ENCODE assay signal across 8 mouse cellular contexts in the genomic region with DNA sequence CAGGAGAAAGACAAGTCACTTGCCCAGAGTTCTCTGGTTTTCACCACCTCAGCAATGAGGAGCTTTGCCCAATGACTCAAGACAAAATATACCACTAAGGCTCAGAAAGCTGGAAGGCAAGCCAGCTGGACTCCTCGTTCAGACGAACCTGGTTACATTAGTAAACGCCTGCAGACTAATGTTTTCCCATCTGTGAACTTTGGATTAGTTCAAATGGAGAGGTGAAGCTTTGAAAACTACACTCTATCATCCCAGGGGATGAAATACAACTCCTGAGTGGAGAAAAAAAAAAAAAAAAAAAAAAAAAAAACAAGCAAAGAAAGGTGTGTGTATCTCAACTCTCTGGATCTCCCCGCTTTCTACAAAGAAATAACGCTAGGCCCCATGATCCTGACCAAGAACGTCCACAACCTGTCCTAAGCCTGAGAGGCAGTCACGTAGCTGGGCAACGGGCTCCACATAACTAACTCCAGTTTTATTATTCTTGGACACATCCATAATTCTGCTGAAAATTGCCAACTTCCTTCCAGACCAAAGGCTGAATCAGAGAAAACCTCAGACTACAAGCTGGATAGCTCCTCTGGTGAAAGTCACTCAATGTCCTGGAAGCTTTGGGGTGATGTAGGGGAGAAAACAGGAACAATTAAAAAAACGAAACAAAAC. TPM values are rescaled to one million over a fixed set of nuclear protein-coding genes. Genes with fewer than 3 reads are reported as not detected.
DNase-seq lines count a peak whose midpoint lies in the region; ATAC-seq and TF ChIP-seq lines count a peak whose summit lies in the region.

No protein-coding gene starts in this region.

- DNase-seq in lung, embryonic 14.5 days, result peak; percentile 54
- no peak for DNase-seq in lung, postnatal 10 days
- DNase-seq in embryonic facial prominence, embryonic 10.5 days (ENCODE audit: low spot score), result peak; percentile 16
- DNase-seq in MN1 (ENCODE audit: low spot score), result no peak
- no peak for DNase-seq in lung, postnatal 14 days
- no peak for DNase-seq in thymus, postnatal 0 days (ENCODE audit: low spot score)

- H3K36me3 ChIP-seq in lung, embryonic 14.5 days (ENCODE audit: insufficient read depth), result no peaks in the 10 kb centered on the region
- no peaks in the 10 kb centered on the region for H3K36me3 ChIP-seq in embryonic facial prominence, embryonic 10.5 days (replicated peaks)
- no peaks in the 10 kb centered on the region for H3K36me3 ChIP-seq in intestine, postnatal 0 days (ENCODE audit: control insufficient read depth, insufficient read depth)
- H3K36me3 ChIP-seq in neural tube, embryonic 15.5 days, result no peaks in the 10 kb centered on the region

- 27% methylated on average over 9 of the region's 9 CpGs for WGBS in lung, embryonic 14.5 days
- WGBS in embryonic facial prominence, embryonic 10.5 days, result 41% methylated on average over 9 of the region's 9 CpGs
- 42% methylated on average over 9 of the region's 9 CpGs for WGBS in intestine, postnatal 0 days
- 37% methylated on average over 9 of the region's 9 CpGs for WGBS in neural tube, embryonic 15.5 days

- H3K4me2 ChIP-seq in lung, embryonic 14.5 days, result peak overlapping the region; percentile 96
- peak overlapping the region; percentile 97 for H3K4me2 ChIP-seq in intestine, postnatal 0 days (replicated peaks; ENCODE audit: low read depth)
- peak overlapping the region; percentile 82 for H3K4me2 ChIP-seq in neural tube, embryonic 15.5 days

- no peak for TF ChIP-seq CTCF in lung, embryonic 14.5 days (IDR thresholded peaks at IDR 0.05; ENCODE audit: low read depth)
- no peak for TF ChIP-seq CTCF in intestine, postnatal 0 days (IDR thresholded peaks at IDR 0.05; ENCODE audit: low read depth)

- H3K27ac ChIP-seq in lung, embryonic 14.5 days (ENCODE audit: low read depth), result peak overlapping the region; percentile 91; the same call in 1 of the 2 replicates
- no peak overlapping the region for H3K27ac ChIP-seq in embryonic facial prominence, embryonic 10.5 days (replicated peaks)
- no peak overlapping the region for H3K27ac ChIP-seq in intestine, postnatal 0 days (ENCODE audit: low read depth, low read length)
- H3K27ac ChIP-seq in neural tube, embryonic 15.5 days (replicated peaks), result peak overlapping the region; percentile 97; the same call in 1 of the 2 replicates

- ATAC-seq in lung, embryonic 14.5 days (ENCODE audit: insufficient read depth), result no peak
- no peak for ATAC-seq in intestine, postnatal 0 days
- ATAC-seq in neural tube, embryonic 15.5 days (ENCODE audit: low FRiP score), result no peak

- peak overlapping the region; percentile 78 for H3K9ac ChIP-seq in lung, embryonic 14.5 days
- H3K9ac ChIP-seq in intestine, postnatal 0 days (ENCODE audit: low read depth, low read length), result peak overlapping the region; percentile 73
- peak overlapping the region; percentile 79 for H3K9ac ChIP-seq in neural tube, embryonic 15.5 days (replicated peaks)

- H3K27me3 ChIP-seq in lung, embryonic 14.5 days (ENCODE audit: insufficient read depth, low read length), result no peaks in the 10 kb centered on the region
- H3K27me3 ChIP-seq in embryonic facial prominence, embryonic 10.5 days (replicated peaks; ENCODE audit: low read depth, poor library complexity, severe bottlenecking), result no peaks in the 10 kb centered on the region
- H3K27me3 ChIP-seq in intestine, postnatal 0 days (replicated peaks; ENCODE audit: control insufficient read depth, insufficient read depth, low read length), result no peaks in the 10 kb centered on the region
- H3K27me3 ChIP-seq in neural tube, embryonic 15.5 days (replicated peaks), result no peaks in the 10 kb centered on the region

- H3K4me1 ChIP-seq in lung, embryonic 14.5 days (ENCODE audit: insufficient read depth), result peaks cover 5% of the 10 kb centered on the region; the same call in 1 of the 2 replicates
- H3K4me1 ChIP-seq in embryonic facial prominence, embryonic 10.5 days, result peaks cover 37% of the 10 kb centered on the region
- H3K4me1 ChIP-seq in intestine, postnatal 0 days (replicated peaks; ENCODE audit: control insufficient read depth, insufficient read depth, low read length), result peaks cover 5% of the 10 kb centered on the region; the same call in 1 of the 2 replicates
- H3K4me1 ChIP-seq in neural tube, embryonic 15.5 days, result peaks cover 54% of the 10 kb centered on the region

- no peaks in the 10 kb centered on the region for H3K9me3 ChIP-seq in lung, embryonic 14.5 days (ENCODE audit: low read depth, low read length)
- no peaks in the 10 kb centered on the region for H3K9me3 ChIP-seq in embryonic facial prominence, embryonic 10.5 days
- H3K9me3 ChIP-seq in intestine, postnatal 0 days (ENCODE audit: control insufficient read depth), result no peaks in the 10 kb centered on the region
- no peaks in the 10 kb centered on the region for H3K9me3 ChIP-seq in neural tube, embryonic 15.5 days (replicated peaks)

- H3K4me3 ChIP-seq in lung, embryonic 14.5 days (ENCODE audit: low read depth, low read length), result peak overlapping the region; percentile 61
- peak overlapping the region; percentile 66 for H3K4me3 ChIP-seq in embryonic facial prominence, embryonic 10.5 days
- H3K4me3 ChIP-seq in intestine, postnatal 0 days (ENCODE audit: low read depth, low read length), result peak overlapping the region; percentile 67
- H3K4me3 ChIP-seq in neural tube, embryonic 15.5 days (replicated peaks), result peak overlapping the region; percentile 79

RNA-seq across cellular contexts. Expression of gene Slc1a4, which starts 1.4 kb away (rescaled TPM):
- 23.9 and 24.6 TPM in 2 replicates for polyA plus RNA-seq in lung, embryonic 14.5 days (2014; fragmentation: Nextera tagmentation; extraction: Ambion mirVana)
- polyA plus RNA-seq in embryonic facial prominence, embryonic 10.5 days (2016; fragmentation: Nextera tagmentation; extraction: Ambion mirVana), result 13.5 TPM in 2 replicates
- 3.1 and 3.4 TPM in 2 replicates for polyA plus RNA-seq in intestine, postnatal 0 days (2015; fragmentation: Nextera tagmentation; extraction: Ambion mirVana)
- polyA plus RNA-seq in neural tube, embryonic 15.5 days (2015; fragmentation: Nextera tagmentation; extraction: Ambion mirVana), result 56.0 and 61.0 TPM in 2 replicates
- polyA plus RNA-seq in thymus, postnatal 0 days (2015; fragmentation: Nextera tagmentation; extraction: Ambion mirVana), result 5.6 and 6.1 TPM in 2 replicates

Comparison
In these comparisons a context has a peak if more than half of its experiments do, and no peak if none do; other contexts are left out.
1. DNase-seq: peak in lung, embryonic 14.5 days (single experiment) and embryonic facial prominence, embryonic 10.5 days (single experiment); none in lung, postnatal 10 days (single experiment), MN1 (single experiment), lung, postnatal 14 days (single experiment) and thymus, postnatal 0 days (single experiment).
2. H3K27ac ChIP-seq: peak in lung, embryonic 14.5 days (single experiment) and neural tube, embryonic 15.5 days (single experiment); none in embryonic facial prominence, embryonic 10.5 days (single experiment) and intestine, postnatal 0 days (single experiment).
3. Peak in every context shown above with its lines, with median percentiles within 50 percentile points of each other: H3K4me2 ChIP-seq, H3K4me3 ChIP-seq and H3K9ac ChIP-seq.